Mouse (Mus musculus) spleen, postnatal 10 days (tissue): Measurements from ENCODE around the gene Pde2a.

ENCODE experiments used
- DNase-seq, 2 experiments: peaks; one replicate each; pipeline ENCODE4 v3.0.0; 2021 to 2022; ENCODE audit warnings: low spot score in 2 of 2

Gene Pde2a

GRCm38 (mm10) chr7:101403831-101404230, 17.7 kb upstream of the Pde2a start:
- no peak for DNase-seq

GRCm38 (mm10) chr7:101410267-101410936, 11.1 kb upstream of the Pde2a start, which contains the start of gene Gm45837:
Gene Gm45837, plus strand, starts transcription at chr7:101410886.
- DNase-seq: no peak

- DNase-seq: peak; percentile 78 to 89
These were observed 8.7 kb upstream of the Pde2a start for GRCm38 (mm10) chr7:101412796-101413195.

- no peak for DNase-seq
These were observed 7.3 kb upstream of the Pde2a start for GRCm38 (mm10) chr7:101414209-101414608.

GRCm38 (mm10) chr7:101414661-101415511, 6.6 kb upstream of the Pde2a start:
- no peak for DNase-seq

- DNase-seq: no peak
These were observed 5.9 kb upstream of the Pde2a start for GRCm38 (mm10) chr7:101415512-101416100.

GRCm38 (mm10) chr7:101416391-101416790, 5.1 kb upstream of the Pde2a start:
- DNase-seq: no peak

GRCm38 (mm10) chr7:101419013-101419770, 2.3 kb upstream of the Pde2a start:
- peak in 1 of 2 experiments; percentile 50 for DNase-seq

GRCm38 (mm10) chr7:101422069-101422468, 578 bp downstream of the Pde2a start:
- DNase-seq: no peak

- no peak for DNase-seq
These were observed 1.2 kb downstream of the Pde2a start for GRCm38 (mm10) chr7:101422646-101423045.

GRCm38 (mm10) chr7:101423970-101424369, 2.5 kb downstream of the Pde2a start:
- DNase-seq: no peak

GRCm38 (mm10) chr7:101426692-101427091, 5.2 kb downstream of the Pde2a start:
- DNase-seq: no peak

GRCm38 (mm10) chr7:101427736-101428135, 6.2 kb downstream of the Pde2a start:
- peak in 1 of 2 experiments; percentile 58 for DNase-seq

GRCm38 (mm10) chr7:101435038-101435437, 13.5 kb downstream of the Pde2a start:
- DNase-seq: no peak

- DNase-seq: no peak
These were observed 16.4 kb downstream of the Pde2a start for GRCm38 (mm10) chr7:101437876-101438275.

- DNase-seq: no peak
These were observed 21.6 kb downstream of the Pde2a start for GRCm38 (mm10) chr7:101443093-101443492.

GRCm38 (mm10) chr7:101444211-101444610, 22.7 kb downstream of the Pde2a start:
- no peak for DNase-seq

- DNase-seq: no peak
These were observed 28.4 kb downstream of the Pde2a start for GRCm38 (mm10) chr7:101449855-101450254.

GRCm38 (mm10) chr7:101450422-101451401, 29.2 kb downstream of the Pde2a start:
- DNase-seq: peak; percentile 81 to 89

GRCm38 (mm10) chr7:101452669-101453068, 31.2 kb downstream of the Pde2a start:
- DNase-seq: no peak

GRCm38 (mm10) chr7:101453296-101453695, 31.8 kb downstream of the Pde2a start:
- no peak for DNase-seq
